Mouse (Mus musculus): ENCODE measurements around the gene Pelo.

DNA sequence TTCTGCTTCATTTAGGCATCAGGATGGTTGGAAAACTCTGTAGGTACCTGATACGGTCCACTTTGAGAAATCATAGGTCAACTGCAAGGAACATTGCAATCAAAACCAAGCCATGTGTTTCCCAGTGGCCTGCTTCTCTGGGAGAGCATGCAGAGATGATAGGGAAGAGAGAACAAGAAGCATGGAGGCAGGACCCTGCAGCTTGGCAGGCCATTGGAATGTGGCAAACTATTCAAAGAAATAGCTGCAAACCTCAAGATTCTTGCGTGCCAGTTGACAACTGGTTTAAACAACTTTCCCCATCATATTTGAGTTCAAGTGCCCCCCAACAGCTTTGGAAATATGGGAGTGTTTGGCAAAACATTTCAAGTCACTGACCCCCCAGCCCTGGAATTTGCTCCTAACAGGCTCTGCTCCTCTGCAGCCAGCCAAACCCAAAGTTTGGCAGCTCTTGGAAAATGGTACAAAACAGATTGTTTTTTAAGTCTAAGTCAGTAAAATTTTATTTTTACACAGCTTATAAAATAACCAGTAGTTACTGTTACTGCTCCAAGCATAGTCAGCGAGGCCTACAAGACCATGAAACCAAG, 9.9 kb downstream of the Pelo start:
- TF ChIP-seq REST (IDR thresholded peaks at IDR 0.05; ENCODE audit: insufficient read depth, insufficient read length) = no peak
- no peak for TF ChIP-seq CEBPB (IDR thresholded peaks at IDR 0.05; ENCODE audit: insufficient read depth, poor library complexity, severe bottlenecking)
- TF ChIP-seq POLR2A (IDR thresholded peaks at IDR 0.05; ENCODE audit: insufficient read length, low read depth) = no peak
